Mouse (Mus musculus) midbrain, postnatal 0 days (tissue): ENCODE results near the gene Olfr749. TPM values are rescaled to one million over a fixed set of nuclear protein-coding genes. Genes with fewer than 3 reads are reported as not detected.
"Not testable (repeated sequence)": the region's sequence is repeated elsewhere in the genome, so short reads cannot be mapped to it uniquely, and the experiment has no call there.

Experiments
- ATAC-seq: fragments of 200-750 bp; cut with Nextera tagmentation; 2 replicates; pipeline ENCODE4 v1.8.0; 2017; ENCODE audit warnings: moderate number of reproducible peaks, mild to moderate bottlenecking, moderate TSS enrichment, moderate library complexity; ENCODE audit not compliant: low FRiP score
- DNase-seq: peaks from one replicate; pipeline ENCODE4 v3.0.0-alpha.2; 2015; ENCODE audit warnings: low spot score
- H3K27ac ChIP-seq: fragments of 300-500 bp; sonication (generic); 2 replicates; pipeline ENCODE4 v1.5.1; 2014; ENCODE audit warnings: low read depth, mild to moderate bottlenecking, low read length, mixed read lengths
- H3K27me3 ChIP-seq: fragments of 300-500 bp; sonication (generic); 2 replicates; pipeline ENCODE4 v1.6.1; 2014; ENCODE audit warnings: low read length, control low read depth, mixed read lengths; ENCODE audit not compliant: insufficient read depth
- H3K36me3 ChIP-seq: fragments of 300-500 bp; sonication (generic); 2 replicates; pipeline ENCODE4 v1.6.1; 2014; ENCODE audit warnings: low read length, control low read depth, mixed read lengths; ENCODE audit not compliant: insufficient read depth
- H3K4me1 ChIP-seq: fragments of 300-500 bp; sonication (generic); 2 replicates; pipeline ENCODE4 v1.6.1; 2014; ENCODE audit warnings: mild to moderate bottlenecking, control low read depth, antibody characterized with exemption, low read length, mixed read lengths; ENCODE audit not compliant: insufficient read depth
- H3K4me2 ChIP-seq: fragments of 300-500 bp; sonication (generic); 2 replicates; pipeline ENCODE4 v1.6.1; 2014; ENCODE audit warnings: low read depth, mild to moderate bottlenecking, low read length, mixed read lengths; ENCODE audit not compliant: poor library complexity, severe bottlenecking
- H3K4me3 ChIP-seq: fragments of 300-500 bp; sonication (generic); 2 replicates; pipeline ENCODE4 v1.5.1; 2014; ENCODE audit warnings: low read depth, mild to moderate bottlenecking, low read length, moderate library complexity
- H3K9ac ChIP-seq: fragments of 300-500 bp; sonication (generic); replicated peaks from 2 replicates; pipeline ENCODE4 v1.6.1; 2014; ENCODE audit warnings: mild to moderate bottlenecking, low read length, moderate library complexity, mixed read lengths; ENCODE audit not compliant: poor library complexity, severe bottlenecking
- H3K9me3 ChIP-seq: fragments of 300-500 bp; sonication (generic); 2 replicates; pipeline ENCODE4 v1.6.1; 2016; ENCODE audit warnings: low read length, control low read depth
- CTCF ChIP-seq: IDR thresholded peaks from 2 replicates; pipeline ENCODE4 v1.5.1; 2016; ENCODE audit warnings: antibody characterized with exemption, mild to moderate bottlenecking
- WGBS: fragments of 180-500 bp; shearing (Covaris S2); extraction: QIAGEN DNeasy Blood & Tissue Kit; methylation state at CpG from one replicate; pipeline ENCODE4 v1.1.7; 2014; 5-methylcytosine and 5-hydroxymethylcytosine counted together
- polyA plus RNA-seq: library from polyadenylated mRNA; unstranded; fragments of >200 nt; fragmentation: Nextera tagmentation; extraction: Ambion mirVana; gene quantifications from 2 replicates; pipeline ENCODE4 v1.2.1, GENCODE M21; 2015
- total RNA-seq: library from RNA; depleted of rRNA; stranded (reverse); fragments of >200 nt; gene quantifications from 2 replicates; pipeline ENCODE4 v1.2.3, GENCODE M21; 2014

Olfr749 gene
- total and polyA plus RNA-seq, 2 experiments from 2014 or later = not detected

DNA sequence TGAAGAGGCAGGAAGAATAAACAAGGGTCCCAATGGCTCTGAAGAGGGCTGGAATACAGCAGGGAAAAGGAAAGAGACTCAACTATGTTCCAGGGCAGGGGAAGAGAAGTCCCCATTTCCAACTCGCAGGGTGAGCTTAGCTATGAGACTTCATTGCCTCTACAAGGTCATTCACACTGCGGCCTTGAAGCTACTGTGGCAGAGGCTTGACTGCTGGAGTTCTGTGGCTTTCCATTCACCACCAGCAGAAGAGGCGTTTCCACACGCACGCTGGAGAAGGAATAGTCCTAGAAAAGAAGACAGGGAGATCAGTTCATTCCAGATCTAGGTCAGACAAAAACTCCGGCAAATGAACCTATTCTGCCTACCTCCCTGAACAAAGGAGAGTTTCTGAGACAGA is 20.8 kb upstream of the Olfr749 start:
- WGBS = 93% methylated on average over 6 of the region's 6 CpGs
- peaks cover 39% of the 10 kb centered on the region for H3K36me3 ChIP-seq
- ATAC-seq (no peak), DNase-seq (no peak)
- no peaks in the 10 kb centered on the region for H3K4me1 ChIP-seq
- no peak for TF ChIP-seq CTCF
- H3K4me2 ChIP-seq = no peak overlapping the region
- no peak overlapping the region for H3K9ac ChIP-seq
- H3K4me3 ChIP-seq = no peak overlapping the region
- H3K27ac ChIP-seq = no peak overlapping the region
- H3K9me3 ChIP-seq = no peaks in the 10 kb centered on the region
- H3K27me3 ChIP-seq = no peaks in the 10 kb centered on the region

DNA sequence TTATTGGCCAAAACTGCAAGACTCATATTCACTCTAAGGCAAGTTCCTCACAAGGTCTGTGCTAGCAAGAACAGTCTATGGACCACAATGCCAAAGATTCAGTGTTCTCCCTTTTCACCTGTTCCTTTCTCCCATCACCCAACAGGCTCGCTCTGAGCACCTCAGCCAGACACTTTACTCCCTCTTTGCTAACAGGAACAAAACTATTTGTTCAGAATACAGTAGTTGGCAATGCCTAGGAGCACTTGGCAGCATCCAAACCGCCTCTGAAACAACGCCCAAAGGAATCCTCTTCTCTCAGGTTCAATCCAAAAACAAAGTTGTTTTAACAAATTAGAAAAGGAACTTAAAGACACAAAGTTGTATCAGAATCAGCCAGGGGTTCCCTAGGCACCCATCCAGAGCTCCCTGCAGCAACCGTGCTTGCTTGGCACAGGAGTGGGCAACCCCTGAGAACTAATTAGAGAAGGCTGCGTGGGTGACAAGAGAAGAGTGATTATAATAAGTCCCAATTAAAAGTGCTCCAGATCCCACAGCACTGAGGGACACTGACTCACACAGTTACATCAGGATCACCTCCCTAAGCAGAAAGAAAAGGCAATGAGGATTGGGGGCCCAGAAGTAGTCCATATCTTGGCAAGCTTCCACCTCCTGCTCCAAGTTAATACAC is 13.7 kb upstream of the Olfr749 start:
- 68% methylated on average over 5 of the region's 5 CpGs for WGBS
- no peaks in the 10 kb centered on the region; the same call in 1 of the 2 replicates for H3K36me3 ChIP-seq
- no peak overlapping the region for H3K9ac ChIP-seq
- H3K27me3 ChIP-seq = no peaks in the 10 kb centered on the region
- H3K27ac ChIP-seq = no peak overlapping the region
- no peaks in the 10 kb centered on the region for H3K4me1 ChIP-seq
- H3K4me3 ChIP-seq = no peak overlapping the region
- H3K4me2 ChIP-seq = no peak overlapping the region
- DNase-seq (peak; percentile 9), ATAC-seq (no peak)
- no peaks in the 10 kb centered on the region for H3K9me3 ChIP-seq
- TF ChIP-seq CTCF = no peak

DNA sequence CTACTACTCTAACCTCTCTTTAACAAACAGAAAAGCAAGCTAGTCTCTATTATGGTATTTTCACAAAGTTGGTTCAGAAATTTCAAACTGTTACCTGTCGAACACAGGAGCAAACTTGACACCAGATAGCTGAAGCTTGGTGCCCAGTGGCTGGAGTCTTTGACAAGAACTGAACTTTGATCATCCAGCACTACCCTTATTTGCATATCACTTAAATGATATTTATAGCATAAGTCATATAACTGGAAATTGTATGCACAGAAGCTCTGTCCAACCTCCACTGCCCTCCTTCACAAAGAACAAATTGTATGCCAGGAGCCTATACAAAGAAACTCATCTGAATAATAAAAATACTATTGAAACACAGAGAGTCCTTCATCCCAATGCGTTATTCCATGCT is 3.3 kb downstream of the Olfr749 start:
- H3K4me3 ChIP-seq = no peak overlapping the region
- TF ChIP-seq CTCF = no peak
- WGBS = 79% methylated on average over 2 of the region's 2 CpGs
- no peaks in the 10 kb centered on the region for H3K4me1 ChIP-seq
- DNase-seq (no peak), ATAC-seq (no peak)
- no peaks in the 10 kb centered on the region for H3K9me3 ChIP-seq
- H3K4me2 ChIP-seq = no peak overlapping the region
- H3K36me3 ChIP-seq = no peaks in the 10 kb centered on the region
- no peaks in the 10 kb centered on the region for H3K27me3 ChIP-seq
- H3K9ac ChIP-seq = no peak overlapping the region
- H3K27ac ChIP-seq = no peak overlapping the region

DNA sequence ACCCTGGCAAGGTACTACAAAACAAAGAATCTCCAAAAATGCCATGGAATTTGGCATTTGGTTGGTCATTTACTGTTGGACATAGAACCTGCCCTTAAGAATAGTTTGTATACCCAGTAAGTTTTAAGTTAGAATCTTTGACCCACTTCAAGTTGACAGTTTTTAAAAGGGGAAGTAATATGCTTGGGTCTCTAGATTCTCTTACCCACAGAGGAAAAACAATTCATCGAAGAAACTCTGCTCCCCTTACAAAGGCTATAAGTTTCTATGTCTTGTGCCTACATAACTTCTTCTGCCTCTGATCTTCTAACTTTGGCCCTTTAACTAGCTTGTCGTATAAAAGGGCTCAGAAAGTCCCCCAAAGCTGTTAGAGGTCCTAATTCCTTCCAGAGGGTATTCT is 4.6 kb downstream of the Olfr749 start:
- no peak overlapping the region for H3K4me2 ChIP-seq
- H3K27me3 ChIP-seq = no peaks in the 10 kb centered on the region
- H3K27ac ChIP-seq = no peak overlapping the region
- TF ChIP-seq CTCF = no peak
- ATAC-seq (no peak), DNase-seq (no peak)
- H3K4me3 ChIP-seq = no peak overlapping the region
- H3K36me3 ChIP-seq = no peaks in the 10 kb centered on the region
- 77% methylated on average over 2 of the region's 2 CpGs for WGBS
- no peak overlapping the region for H3K9ac ChIP-seq
- H3K9me3 ChIP-seq = no peaks in the 10 kb centered on the region
- H3K4me1 ChIP-seq = no peaks in the 10 kb centered on the region

DNA sequence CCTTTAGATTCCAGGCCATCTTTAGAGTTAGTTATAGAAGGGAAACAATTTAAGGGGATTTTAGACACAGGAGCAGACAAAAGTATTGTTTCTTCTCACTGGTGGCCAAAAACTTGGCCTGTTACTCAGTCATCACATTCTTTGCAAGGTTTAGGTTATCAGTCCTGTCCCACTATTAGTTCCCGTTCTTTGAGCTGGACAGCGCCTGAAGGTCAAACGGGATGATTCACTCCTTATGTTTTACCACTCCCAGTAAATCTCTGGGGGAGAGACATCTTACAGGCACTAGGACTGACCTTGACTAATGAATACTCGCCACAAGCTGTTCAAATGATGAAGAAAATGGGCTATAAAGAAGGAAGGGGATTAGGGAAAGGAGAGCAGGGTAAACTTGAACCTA is 22.5 kb downstream of the Olfr749 start:
- not testable (repeated sequence) for H3K9me3 ChIP-seq, H3K4me2 ChIP-seq, H3K36me3 ChIP-seq, DNase-seq, H3K27ac ChIP-seq, H3K9ac ChIP-seq, H3K4me1 ChIP-seq, H3K4me3 ChIP-seq, ATAC-seq, H3K27me3 ChIP-seq
- 91% methylated on average over 3 of the region's 4 CpGs for WGBS

DNA sequence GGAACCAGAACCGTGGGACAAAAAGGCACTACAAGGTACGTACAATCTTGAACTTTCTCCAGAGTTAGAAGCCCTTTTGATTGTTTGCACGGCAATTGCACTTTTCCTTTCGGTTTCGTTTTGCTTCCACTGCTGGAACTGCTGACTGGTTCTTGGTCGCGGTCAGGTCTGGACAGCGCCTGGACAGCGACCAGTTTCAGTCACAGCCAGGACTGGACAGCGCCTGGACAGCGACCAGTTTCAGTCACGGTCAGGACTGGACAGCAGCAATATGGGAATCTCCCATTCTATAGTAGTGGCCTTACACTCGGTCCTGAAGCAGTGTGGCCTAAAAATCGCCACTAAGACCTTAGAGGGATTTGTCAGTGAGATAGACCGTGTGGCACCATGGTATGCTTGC is 25.0 kb downstream of the Olfr749 start:
- not testable (repeated sequence) for H3K27me3 ChIP-seq, ATAC-seq, H3K36me3 ChIP-seq, DNase-seq, H3K9me3 ChIP-seq, H3K4me3 ChIP-seq, H3K4me1 ChIP-seq, H3K9ac ChIP-seq, H3K27ac ChIP-seq, H3K4me2 ChIP-seq
- WGBS = 94% methylated on average over 15 of the region's 15 CpGs
